Mouse (Mus musculus) stomach, embryonic 16.5 days (tissue): Measurements from ENCODE around the gene Nckipsd. TPM values are rescaled to one million over a fixed set of nuclear protein-coding genes. Genes with fewer than 3 reads are reported as not detected.
A peak's percentile ranks its signal among the peaks of the same experiment; 100 is the strongest.

Experiments
- ATAC-seq: fragments of 200-750 bp; cut with Nextera tagmentation; 2 replicates; pipeline ENCODE4 v1.8.0; 2017; ENCODE audit warnings: moderate number of reproducible peaks, moderate TSS enrichment; ENCODE audit not compliant: insufficient read depth, low FRiP score
- H3K27ac ChIP-seq: fragments of 300-500 bp; sonication (generic); 2 replicates; pipeline ENCODE4 v1.5.1; 2014; ENCODE audit warnings: low read length
- H3K27me3 ChIP-seq: fragments of 300-500 bp; sonication (generic); 2 replicates; pipeline ENCODE4 v1.6.1; 2014; ENCODE audit warnings: low read length, control low read depth, mixed read lengths; ENCODE audit not compliant: control insufficient read depth, insufficient read depth
- H3K36me3 ChIP-seq: fragments of 300-500 bp; sonication (generic); 2 replicates; pipeline ENCODE4 v1.6.1; 2014; ENCODE audit warnings: low read length; ENCODE audit not compliant: control insufficient read depth, insufficient read depth
- H3K4me1 ChIP-seq: fragments of 300-500 bp; sonication (generic); 2 replicates; pipeline ENCODE4 v1.6.1; 2014; ENCODE audit warnings: low read length, control low read depth, mixed read lengths; ENCODE audit not compliant: control insufficient read depth, insufficient read depth
- H3K4me2 ChIP-seq: fragments of 300-500 bp; sonication (generic); 2 replicates; pipeline ENCODE4 v1.6.1; 2014; ENCODE audit warnings: low read depth, low read length, mixed read lengths
- H3K4me3 ChIP-seq: fragments of 300-500 bp; sonication (generic); replicated peaks from 2 replicates; pipeline ENCODE4 v1.5.1; 2014; ENCODE audit warnings: mild to moderate bottlenecking, low read length
- H3K9ac ChIP-seq: fragments of 300-500 bp; sonication (generic); 2 replicates; pipeline ENCODE4 v1.6.1; 2014; ENCODE audit warnings: low read length
- H3K9me3 ChIP-seq: fragments of 300-500 bp; sonication (generic); replicated peaks from 2 replicates; pipeline ENCODE4 v1.6.1; 2016; ENCODE audit warnings: low read length, control low read depth; ENCODE audit not compliant: control insufficient read depth
- WGBS: fragments of 180-500 bp; shearing (Covaris S2); extraction: QIAGEN DNeasy Blood & Tissue Kit; methylation state at CpG from one replicate; pipeline ENCODE4 v1.1.7; 2014; 5-methylcytosine and 5-hydroxymethylcytosine counted together
- polyA plus RNA-seq: library from polyadenylated mRNA; unstranded; fragments of >200 nt; fragmentation: Nextera tagmentation; extraction: Ambion mirVana; gene quantifications from 2 replicates; pipeline ENCODE4 v1.2.1, GENCODE M21; 2015

Gene Nckipsd
- polyA plus RNA-seq, 1 experiment from 2014 or later, result 13.7 TPM

DNA sequence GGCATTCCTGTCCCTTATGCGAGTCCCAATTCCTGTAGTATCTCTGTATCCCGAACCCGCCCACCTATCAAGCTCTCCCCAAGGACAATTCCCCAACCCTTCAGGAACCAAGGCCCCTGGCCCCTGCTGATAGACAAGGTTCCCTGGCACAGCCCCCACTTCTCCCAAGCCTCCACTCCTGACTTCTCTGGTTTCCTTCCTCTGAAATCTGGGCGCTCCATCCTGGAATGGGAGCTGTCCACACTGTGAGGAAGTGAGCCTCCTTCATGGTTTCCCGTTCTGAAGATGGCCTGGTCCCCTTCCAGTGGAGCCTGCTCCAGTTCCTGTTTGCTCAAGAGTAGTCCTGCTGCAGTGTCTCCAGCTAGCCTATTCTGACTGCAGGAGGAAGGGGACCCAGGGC lies 1.0 kb downstream of the Nckipsd start:
- H3K27ac ChIP-seq, result peak overlapping the region; percentile 29; the same call in 1 of the 2 replicates
- 0 out of 2 replicates have a peak, but pooled peaks cover 4% of the 10 kb centered on the region for H3K36me3 ChIP-seq
- WGBS, result 64% methylated on average over 5 of the region's 5 CpGs
- peaks cover 15% of the 10 kb centered on the region for H3K4me1 ChIP-seq
- peak overlapping the region; percentile 93 for H3K4me2 ChIP-seq
- peak overlapping the region; percentile 88 for H3K9ac ChIP-seq
- H3K9me3 ChIP-seq, result no peaks in the 10 kb centered on the region
- no peaks in the 10 kb centered on the region for H3K27me3 ChIP-seq
- no peak for ATAC-seq
- H3K4me3 ChIP-seq, result peak overlapping the region; percentile 83; the same call in 1 of the 2 replicates

DNA sequence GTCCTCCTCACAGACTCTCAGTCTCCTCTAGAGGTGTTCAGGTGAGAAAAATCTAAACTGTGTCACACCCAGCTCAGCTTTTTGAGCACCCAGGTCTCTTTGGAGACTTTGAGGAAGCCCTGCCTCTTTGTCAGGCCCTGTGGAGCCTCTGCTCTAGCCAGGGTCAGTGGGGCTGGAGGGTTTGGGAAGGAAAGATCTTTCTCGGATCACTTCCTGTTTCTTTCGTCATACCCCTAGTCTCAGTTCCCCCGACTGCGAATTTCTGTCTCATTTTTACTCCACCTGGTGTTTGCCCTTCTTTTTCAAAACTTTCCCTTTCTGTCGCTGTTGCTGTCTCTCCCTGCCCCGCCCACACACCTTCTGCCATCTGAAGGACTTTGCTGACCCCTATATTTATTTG lies 1.6 kb downstream of the Nckipsd start:
- ATAC-seq, result no peak
- Histone ChIP-seq H3K4me2 (peak overlapping the region; percentile 93; the same call in 1 of the 2 replicates), H3K4me1 (peaks cover 15% of the 10 kb centered on the region), H3K27ac (peak overlapping the region; percentile 29; the same call in 1 of the 2 replicates), H3K9me3 (no peaks in the 10 kb centered on the region), H3K4me3 (no peak overlapping the region), H3K36me3 (0 out of 2 replicates have a peak, but pooled peaks cover 7% of the 10 kb centered on the region), H3K27me3 (no peaks in the 10 kb centered on the region), H3K9ac (peak overlapping the region; percentile 88; the same call in 1 of the 2 replicates)
- 59% methylated on average over 6 of the region's 6 CpGs for WGBS

- Histone ChIP-seq H3K9me3 (no peaks in the 10 kb centered on the region), H3K27me3 (no peaks in the 10 kb centered on the region), H3K36me3 (0 out of 2 replicates have a peak, but pooled peaks cover 12% of the 10 kb centered on the region), H3K27ac (no peak overlapping the region), H3K4me3 (no peak overlapping the region), H3K4me1 (peaks cover 15% of the 10 kb centered on the region), H3K4me2 (no peak overlapping the region), H3K9ac (no peak overlapping the region)
- WGBS, result 68% methylated on average over 5 of the region's 5 CpGs
- no peak for ATAC-seq
Observed at GRCm38 (mm10) chr9:108810516-108810915, 2.3 kb downstream of the Nckipsd start.

DNA sequence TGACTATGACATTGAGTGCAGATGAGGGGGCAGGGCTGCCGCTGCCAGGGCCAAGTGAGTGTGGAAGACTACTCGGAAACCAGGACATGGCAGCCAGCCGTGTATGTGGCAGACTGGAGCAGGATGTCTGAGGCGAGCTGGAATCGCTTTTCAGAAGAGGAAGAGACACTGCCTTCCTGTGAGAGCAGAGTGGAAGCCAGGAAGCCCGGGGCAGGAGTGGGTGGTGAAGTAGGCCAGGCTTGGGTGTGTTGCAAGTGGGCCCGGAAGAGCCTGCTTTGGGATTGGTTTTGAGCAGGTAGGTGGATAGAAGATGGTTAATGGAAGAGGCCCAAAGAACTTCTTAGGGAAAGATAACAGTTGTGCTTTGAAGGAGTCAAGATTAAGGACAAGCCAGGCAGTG lies 7.4 kb downstream of the Nckipsd start:
- 87% methylated on average over 7 of the region's 7 CpGs for WGBS
- Histone ChIP-seq H3K27me3 (no peaks in the 10 kb centered on the region), H3K4me1 (no peaks in the 10 kb centered on the region), H3K27ac (no peak overlapping the region), H3K36me3 (0 out of 2 replicates have a peak, but pooled peaks cover 8% of the 10 kb centered on the region), H3K9ac (no peak overlapping the region), H3K4me2 (no peak overlapping the region), H3K9me3 (no peaks in the 10 kb centered on the region), H3K4me3 (no peak overlapping the region)
- no peak for ATAC-seq

GRCm38 (mm10) chr9:108819495-108819894 lies 11.3 kb downstream of the Nckipsd start:
- no peaks in the 10 kb centered on the region for H3K9me3 ChIP-seq
- no peak overlapping the region for H3K4me2 ChIP-seq
- H3K36me3 ChIP-seq, result 0 out of 2 replicates have a peak, but pooled peaks cover 5% of the 10 kb centered on the region
- H3K9ac ChIP-seq, result no peak overlapping the region
- peaks cover 22% of the 10 kb centered on the region for H3K27me3 ChIP-seq
- no peaks in the 10 kb centered on the region for H3K4me1 ChIP-seq
- ATAC-seq, result no peak
- H3K4me3 ChIP-seq, result no peak overlapping the region
- no peak overlapping the region for H3K27ac ChIP-seq
- WGBS, result 54% methylated on average over 3 of the region's 3 CpGs

GRCm38 (mm10) chr9:108820077-108820476 lies 11.9 kb downstream of the Nckipsd start:
- WGBS, result 57% methylated on average over 5 of the region's 5 CpGs
- no peaks in the 10 kb centered on the region for H3K9me3 ChIP-seq
- H3K36me3 ChIP-seq, result 0 out of 2 replicates have a peak, but pooled peaks cover 2% of the 10 kb centered on the region
- H3K27ac ChIP-seq, result no peak overlapping the region
- H3K9ac ChIP-seq, result no peak overlapping the region
- H3K4me1 ChIP-seq, result no peaks in the 10 kb centered on the region
- H3K4me2 ChIP-seq, result no peak overlapping the region
- H3K27me3 ChIP-seq, result peaks cover 28% of the 10 kb centered on the region
- H3K4me3 ChIP-seq, result no peak overlapping the region
- ATAC-seq, result no peak

GRCm38 (mm10) chr9:108824144-108824685 lies 16.0 kb downstream of the Nckipsd start:
- ATAC-seq, result no peak
- WGBS, result 4% methylated on average over 25 of the region's 25 CpGs
- Histone ChIP-seq H3K27ac (no peak overlapping the region), H3K4me1 (peaks cover 8% of the 10 kb centered on the region), H3K9ac (no peak overlapping the region), H3K27me3 (peaks cover 67% of the 10 kb centered on the region), H3K4me3 (no peak overlapping the region), H3K9me3 (no peaks in the 10 kb centered on the region), H3K4me2 (no peak overlapping the region), H3K36me3 (no peaks in the 10 kb centered on the region)

GRCm38 (mm10) chr9:108824755-108825413 lies 16.7 kb downstream of the Nckipsd start:
- ATAC-seq, result no peak
- Histone ChIP-seq H3K27ac (no peak overlapping the region), H3K9me3 (no peaks in the 10 kb centered on the region), H3K27me3 (peaks cover 72% of the 10 kb centered on the region), H3K36me3 (no peaks in the 10 kb centered on the region), H3K4me1 (peaks cover 8% of the 10 kb centered on the region), H3K4me2 (no peak overlapping the region), H3K9ac (no peak overlapping the region), H3K4me3 (no peak overlapping the region)
- WGBS, result 2% methylated on average over 31 of the region's 31 CpGs
